Mouse (Mus musculus) G1E-ER4 (cell line): ENCODE measurements around the gene Ccl28. TPM values are rescaled to one million over a fixed set of nuclear protein-coding genes. Genes with fewer than 3 reads are reported as not detected.

Experiments used
- GATA1 ChIP-seq: IDR thresholded peaks from one replicate; pipeline ENCODE4 v1.8.0; 2012; ENCODE audit warnings: low read length, inconsistent platforms
- polyA plus RNA-seq: library from polyadenylated mRNA; stranded (reverse); fragments of >175 nt; gene quantifications from 2 replicates; pipeline ENCODE4 v1.2.3, GENCODE M21; 2012

Gene Ccl28
- polyA plus RNA-seq, 1 experiment: not detected

GRCm38 (mm10) chr13:119656846-119657416 is 33.3 kb downstream of the Ccl28 start:
- no peak for TF ChIP-seq GATA1

GRCm38 (mm10) chr13:119678794-119679193 is 55.2 kb downstream of the Ccl28 start:
- no peak for TF ChIP-seq GATA1

GRCm38 (mm10) chr13:119679721-119680120 is 56.1 kb downstream of the Ccl28 start:
- TF ChIP-seq GATA1: no peak

- TF ChIP-seq GATA1: no peak
Measured at GRCm38 (mm10) chr13:119681161-119681560, 57.5 kb downstream of the Ccl28 start.

- no peak for TF ChIP-seq GATA1
Measured at GRCm38 (mm10) chr13:119684416-119685177, 61.0 kb downstream of the Ccl28 start.

GRCm38 (mm10) chr13:119689709-119690038 is 66.1 kb downstream of the Ccl28 start:
- TF ChIP-seq GATA1: no peak

GRCm38 (mm10) chr13:119690039-119690728 is 66.6 kb downstream of the Ccl28 start, which contains the start of gene Hmgcs1:
Gene Hmgcs1 (plus strand): TSS chr13:119690379.
- no peak for TF ChIP-seq GATA1

- no peak for TF ChIP-seq GATA1
Measured at GRCm38 (mm10) chr13:119690876-119691620, 67.4 kb downstream of the Ccl28 start.

- no peak for TF ChIP-seq GATA1
Measured at GRCm38 (mm10) chr13:119695676-119696075, 72.1 kb downstream of the Ccl28 start.

GRCm38 (mm10) chr13:119696496-119696895 is 72.9 kb downstream of the Ccl28 start:
- no peak for TF ChIP-seq GATA1

- no peak for TF ChIP-seq GATA1
Measured at GRCm38 (mm10) chr13:119698436-119698835, 74.8 kb downstream of the Ccl28 start.

Other genes starting within 250 kb of the Ccl28 start
- gene Paip1, start 195.2 kb upstream of the Ccl28 start, polyA plus RNA-seq: 15.3 and 18.9 TPM in 2 replicates
- gene 4833420G17Rik, start 161.1 kb upstream of the Ccl28 start, polyA plus RNA-seq: 2.0 and 2.1 TPM in 2 replicates
- gene Tmem267, start 135.8 kb upstream of the Ccl28 start, polyA plus RNA-seq: 0.21 and 0.42 TPM in 2 replicates
- gene 3110070M22Rik, start 135.4 kb upstream of the Ccl28 start, polyA plus RNA-seq: 0.23 and 0.32 TPM in 2 replicates
- 21.6 and 23.9 TPM in 2 replicates for gene Hmgcs1, start 66.6 kb downstream of the Ccl28 start, polyA plus RNA-seq
- gene Nim1k, start 132.1 kb downstream of the Ccl28 start, polyA plus RNA-seq: 0.02 TPM in 1 of 2 replicates, not detected in the other
- 25.3 and 35.5 TPM in 2 replicates for gene Zfp131, start 167.1 kb downstream of the Ccl28 start, polyA plus RNA-seq
- not detected in 2 replicates for gene AF067063, start 206.4 kb downstream of the Ccl28 start, polyA plus RNA-seq
- not detected in 2 replicates for gene D13Ertd608e, start 212.2 kb downstream of the Ccl28 start, polyA plus RNA-seq